Mouse (Mus musculus): ENCODE measurements around the gene Syk. TPM values are rescaled to one million over a fixed set of nuclear protein-coding genes. Genes with fewer than 3 reads are reported as not detected.

The Syk gene
- polyA plus RNA-seq, 1 experiment, result 2.7 TPM

GRCm38 (mm10) chr13:52576841-52577240 is 6.1 kb upstream of the Syk start:
- Histone ChIP-seq H3K27ac (replicated peaks; ENCODE audit: low read depth, low read length) (no peak overlapping the region), H3K4me1 (ENCODE audit: control insufficient read depth, insufficient read depth, insufficient read length, low read length) (no peaks in the 10 kb centered on the region), H3K4me3 (ENCODE audit: insufficient read depth, low read depth, low read length) (no peak overlapping the region)

- Histone ChIP-seq H3K27ac (replicated peaks; ENCODE audit: low read depth, low read length) (no peak overlapping the region), H3K4me1 (ENCODE audit: control insufficient read depth, insufficient read depth, insufficient read length, low read length) (no peaks in the 10 kb centered on the region), H3K4me3 (ENCODE audit: insufficient read depth, low read depth, low read length) (no peak overlapping the region)
Measured at GRCm38 (mm10) chr13:52577326-52577920, 5.5 kb upstream of the Syk start.

- H3K27ac ChIP-seq (replicated peaks; ENCODE audit: low read depth, low read length), result 0 out of 2 replicates have a peak overlapping the region, but pooled peaks have one; percentile 19
- H3K4me1 ChIP-seq (ENCODE audit: control insufficient read depth, insufficient read depth, insufficient read length, low read length), result no peaks in the 10 kb centered on the region
- no peak overlapping the region for H3K4me3 ChIP-seq (ENCODE audit: insufficient read depth, low read depth, low read length)
Measured at GRCm38 (mm10) chr13:52577939-52578338, 5.0 kb upstream of the Syk start.

GRCm38 (mm10) chr13:52578776-52579175 is 4.2 kb upstream of the Syk start:
- Histone ChIP-seq H3K4me1 (ENCODE audit: control insufficient read depth, insufficient read depth, insufficient read length, low read length) (no peaks in the 10 kb centered on the region), H3K4me3 (ENCODE audit: insufficient read depth, low read depth, low read length) (no peak overlapping the region), H3K27ac (replicated peaks; ENCODE audit: low read depth, low read length) (no peak overlapping the region)

- Histone ChIP-seq H3K4me3 (ENCODE audit: insufficient read depth, low read depth, low read length) (peak overlapping the region; percentile 61), H3K27ac (replicated peaks; ENCODE audit: low read depth, low read length) (peak overlapping the region; percentile 30), H3K4me1 (ENCODE audit: control insufficient read depth, insufficient read depth, insufficient read length, low read length) (no peaks in the 10 kb centered on the region)
Measured at GRCm38 (mm10) chr13:52582506-52582877, 481 bp upstream of the Syk start.

- Histone ChIP-seq H3K27ac (replicated peaks; ENCODE audit: low read depth, low read length) (peak overlapping the region; percentile 39), H3K4me1 (ENCODE audit: control insufficient read depth, insufficient read depth, insufficient read length, low read length) (no peaks in the 10 kb centered on the region), H3K4me3 (ENCODE audit: insufficient read depth, low read depth, low read length) (peak overlapping the region; percentile 18; the same call in 1 of the 2 replicates)
Measured at GRCm38 (mm10) chr13:52583943-52584562, 1.1 kb downstream of the Syk start.

GRCm38 (mm10) chr13:52584654-52585455 is 1.9 kb downstream of the Syk start:
- Histone ChIP-seq H3K4me1 (ENCODE audit: control insufficient read depth, insufficient read depth, insufficient read length, low read length) (no peaks in the 10 kb centered on the region), H3K4me3 (ENCODE audit: insufficient read depth, low read depth, low read length) (peak overlapping the region; percentile 33; the same call in 1 of the 2 replicates), H3K27ac (replicated peaks; ENCODE audit: low read depth, low read length) (peak overlapping the region; percentile 50)

- Histone ChIP-seq H3K4me1 (ENCODE audit: control insufficient read depth, insufficient read depth, insufficient read length, low read length) (no peaks in the 10 kb centered on the region), H3K27ac (replicated peaks; ENCODE audit: low read depth, low read length) (no peak overlapping the region), H3K4me3 (ENCODE audit: insufficient read depth, low read depth, low read length) (no peak overlapping the region)
Measured at GRCm38 (mm10) chr13:52587761-52588160, 4.8 kb downstream of the Syk start.

GRCm38 (mm10) chr13:52589043-52589442 is 6.1 kb downstream of the Syk start:
- Histone ChIP-seq H3K27ac (replicated peaks; ENCODE audit: low read depth, low read length) (no peak overlapping the region), H3K4me1 (ENCODE audit: control insufficient read depth, insufficient read depth, insufficient read length, low read length) (no peaks in the 10 kb centered on the region), H3K4me3 (ENCODE audit: insufficient read depth, low read depth, low read length) (no peak overlapping the region)

GRCm38 (mm10) chr13:52591831-52592230 is 8.9 kb downstream of the Syk start:
- Histone ChIP-seq H3K4me3 (ENCODE audit: insufficient read depth, low read depth, low read length) (no peak overlapping the region), H3K4me1 (ENCODE audit: control insufficient read depth, insufficient read depth, insufficient read length, low read length) (no peaks in the 10 kb centered on the region), H3K27ac (replicated peaks; ENCODE audit: low read depth, low read length) (no peak overlapping the region)

- peak overlapping the region; percentile 31 for H3K27ac ChIP-seq (replicated peaks; ENCODE audit: low read depth, low read length)
- H3K4me1 ChIP-seq (ENCODE audit: control insufficient read depth, insufficient read depth, insufficient read length, low read length), result no peaks in the 10 kb centered on the region
- peak overlapping the region; percentile 11; the same call in 1 of the 2 replicates for H3K4me3 ChIP-seq (ENCODE audit: insufficient read depth, low read depth, low read length)
Measured at GRCm38 (mm10) chr13:52596692-52597091, 13.7 kb downstream of the Syk start.

- H3K4me1 ChIP-seq (ENCODE audit: control insufficient read depth, insufficient read depth, insufficient read length, low read length), result no peaks in the 10 kb centered on the region
- H3K4me3 ChIP-seq (ENCODE audit: insufficient read depth, low read depth, low read length), result peak overlapping the region; percentile 11; the same call in 1 of the 2 replicates
- peak overlapping the region; percentile 31 for H3K27ac ChIP-seq (replicated peaks; ENCODE audit: low read depth, low read length)
Measured at GRCm38 (mm10) chr13:52597092-52597678, 14.2 kb downstream of the Syk start.

- H3K27ac ChIP-seq (replicated peaks; ENCODE audit: low read depth, low read length), result no peak overlapping the region
- no peaks in the 10 kb centered on the region for H3K4me1 ChIP-seq (ENCODE audit: control insufficient read depth, insufficient read depth, insufficient read length, low read length)
- H3K4me3 ChIP-seq (ENCODE audit: insufficient read depth, low read depth, low read length), result no peak overlapping the region
Measured at GRCm38 (mm10) chr13:52598233-52598632, 15.3 kb downstream of the Syk start.

- Histone ChIP-seq H3K4me1 (ENCODE audit: control insufficient read depth, insufficient read depth, insufficient read length, low read length) (no peaks in the 10 kb centered on the region), H3K4me3 (ENCODE audit: insufficient read depth, low read depth, low read length) (no peak overlapping the region), H3K27ac (replicated peaks; ENCODE audit: low read depth, low read length) (no peak overlapping the region)
Measured at GRCm38 (mm10) chr13:52600015-52600643, 17.2 kb downstream of the Syk start.

- Histone ChIP-seq H3K4me1 (ENCODE audit: control insufficient read depth, insufficient read depth, insufficient read length, low read length) (no peaks in the 10 kb centered on the region), H3K4me3 (ENCODE audit: insufficient read depth, low read depth, low read length) (no peak overlapping the region), H3K27ac (replicated peaks; ENCODE audit: low read depth, low read length) (no peak overlapping the region)
Measured at GRCm38 (mm10) chr13:52602752-52603151, 19.8 kb downstream of the Syk start.

Measured in brown adipose tissue, adult 24 weeks (tissue).